Mouse (Mus musculus): ENCODE data around the gene Dnah8. TPM values are rescaled to one million over a fixed set of nuclear protein-coding genes. Genes with fewer than 3 reads are reported as not detected.

The Dnah8 gene
- polyA plus RNA-seq, 1 experiment from 2014 or later: 2.4 TPM

DNA sequence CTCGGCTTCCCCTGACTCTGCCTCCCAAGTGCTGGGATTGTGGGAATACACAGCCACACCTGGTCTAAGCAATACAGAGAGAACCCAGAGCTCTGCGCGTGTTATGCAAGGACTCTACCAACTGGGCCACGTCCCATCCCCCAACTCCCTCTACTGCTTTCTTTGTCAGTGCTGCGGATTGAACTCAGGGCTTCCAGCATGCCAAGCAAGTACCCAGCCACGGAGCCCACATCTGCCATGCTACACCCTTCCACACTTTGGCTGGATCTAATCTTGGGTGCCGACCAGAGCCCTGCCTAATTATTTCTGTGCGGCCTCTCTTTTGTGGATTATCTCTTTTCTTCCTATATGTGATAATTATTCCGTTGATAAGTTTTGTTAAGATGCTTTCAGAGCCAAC, 215.9 kb downstream of the Dnah8 start:
- H3K4me3 ChIP-seq (ENCODE audit: low read depth, low read length): no peak overlapping the region
- no peaks in the 10 kb centered on the region for H3K36me3 ChIP-seq (ENCODE audit: control insufficient read depth, insufficient read depth, low read length)
- H3K27ac ChIP-seq (ENCODE audit: low read depth, low read length): no peak overlapping the region
- 74% methylated on average over 9 of the region's 9 CpGs for WGBS
- H3K27me3 ChIP-seq (ENCODE audit: control insufficient read depth, insufficient read depth, low read length): no peaks in the 10 kb centered on the region
- ATAC-seq (ENCODE audit: low FRiP score): no peak
- H3K9me3 ChIP-seq (ENCODE audit: control insufficient read depth, low read length): no peaks in the 10 kb centered on the region
- no peak overlapping the region for H3K9ac ChIP-seq (ENCODE audit: low read depth, low read length)
- no peak overlapping the region for H3K4me2 ChIP-seq (replicated peaks; ENCODE audit: low read depth, low read length)
- DNase-seq (ENCODE audit: low spot score): no peak
- no peaks in the 10 kb centered on the region for H3K4me1 ChIP-seq (replicated peaks; ENCODE audit: control insufficient read depth, insufficient read depth, low read length)

DNA sequence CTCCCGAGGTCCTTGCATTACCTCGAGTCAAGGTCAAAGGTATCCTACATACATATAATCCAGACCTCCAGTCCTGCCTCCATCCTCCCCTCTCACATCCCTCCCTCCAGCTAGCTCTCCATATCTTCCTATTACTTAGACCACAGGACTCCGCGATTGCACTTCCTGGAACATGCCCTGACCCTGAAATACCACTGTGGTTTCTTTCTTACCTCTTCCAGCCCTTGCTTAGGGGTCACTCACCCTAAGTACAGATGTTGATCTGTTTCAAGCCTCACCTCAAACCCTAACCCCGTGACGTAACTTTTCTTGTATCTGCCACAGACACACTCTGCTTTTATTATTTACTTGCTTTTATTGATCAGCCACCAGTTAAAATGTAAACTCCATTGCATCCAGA, 218.2 kb downstream of the Dnah8 start:
- no peaks in the 10 kb centered on the region for H3K36me3 ChIP-seq (ENCODE audit: control insufficient read depth, insufficient read depth, low read length)
- 76% methylated on average over 6 of the region's 6 CpGs for WGBS
- H3K9ac ChIP-seq (ENCODE audit: low read depth, low read length): no peak overlapping the region
- no peaks in the 10 kb centered on the region for H3K9me3 ChIP-seq (ENCODE audit: control insufficient read depth, low read length)
- ATAC-seq (ENCODE audit: low FRiP score) (no peak), DNase-seq (ENCODE audit: low spot score) (no peak)
- H3K4me1 ChIP-seq (replicated peaks; ENCODE audit: control insufficient read depth, insufficient read depth, low read length): no peaks in the 10 kb centered on the region
- H3K27ac ChIP-seq (ENCODE audit: low read depth, low read length): no peak overlapping the region
- H3K4me3 ChIP-seq (ENCODE audit: low read depth, low read length): no peak overlapping the region
- H3K27me3 ChIP-seq (ENCODE audit: control insufficient read depth, insufficient read depth, low read length): no peaks in the 10 kb centered on the region
- no peak overlapping the region for H3K4me2 ChIP-seq (replicated peaks; ENCODE audit: low read depth, low read length)

DNA sequence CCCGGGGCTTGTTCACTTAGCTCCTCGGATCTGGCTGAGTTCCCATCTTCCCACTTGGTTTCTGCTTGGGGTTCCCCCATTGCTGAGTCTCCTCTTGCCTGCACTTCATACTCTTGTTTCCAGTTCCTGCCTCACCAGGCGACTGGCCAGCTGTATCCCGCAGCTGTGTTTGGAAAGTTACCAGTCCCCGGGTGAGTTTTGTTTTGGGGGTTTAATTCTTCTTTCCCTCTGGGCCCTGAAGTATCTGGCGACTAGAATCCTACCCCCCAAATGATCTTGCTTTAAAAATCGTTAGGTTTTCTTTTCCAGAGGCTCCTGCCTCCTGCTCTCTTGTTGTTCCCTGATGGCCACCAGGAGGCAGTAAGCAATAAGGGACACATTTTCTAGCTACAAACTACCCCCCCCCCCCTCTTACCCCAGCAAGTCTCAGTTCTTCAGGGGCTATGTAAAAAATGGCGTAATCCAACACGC, 220.2 kb downstream of the Dnah8 start:
- ATAC-seq (ENCODE audit: low FRiP score) (no peak), DNase-seq (ENCODE audit: low spot score) (no peak)
- Histone ChIP-seq H3K9me3 (ENCODE audit: control insufficient read depth, low read length) (no peaks in the 10 kb centered on the region), H3K4me2 (replicated peaks; ENCODE audit: low read depth, low read length) (no peak overlapping the region), H3K27me3 (ENCODE audit: control insufficient read depth, insufficient read depth, low read length) (no peaks in the 10 kb centered on the region), H3K4me3 (ENCODE audit: low read depth, low read length) (no peak overlapping the region), H3K4me1 (replicated peaks; ENCODE audit: control insufficient read depth, insufficient read depth, low read length) (no peaks in the 10 kb centered on the region), H3K36me3 (ENCODE audit: control insufficient read depth, insufficient read depth, low read length) (no peaks in the 10 kb centered on the region), H3K27ac (ENCODE audit: low read depth, low read length) (no peak overlapping the region), H3K9ac (ENCODE audit: low read depth, low read length) (no peak overlapping the region)
- 55% methylated on average over 9 of the region's 9 CpGs for WGBS

GRCm38 (mm10) chr17:30847498-30847897, 223.3 kb downstream of the Dnah8 start:
- no peak for DNase-seq (ENCODE audit: low spot score)
- Histone ChIP-seq H3K4me3 (ENCODE audit: low read depth, low read length) (no peak overlapping the region), H3K4me2 (replicated peaks; ENCODE audit: low read depth, low read length) (no peak overlapping the region), H3K9ac (ENCODE audit: low read depth, low read length) (no peak overlapping the region), H3K27ac (ENCODE audit: low read depth, low read length) (no peak overlapping the region), H3K27me3 (ENCODE audit: control insufficient read depth, insufficient read depth, low read length) (no peaks in the 10 kb centered on the region), H3K9me3 (ENCODE audit: control insufficient read depth, low read length) (no peaks in the 10 kb centered on the region), H3K4me1 (replicated peaks; ENCODE audit: control insufficient read depth, insufficient read depth, low read length) (no peaks in the 10 kb centered on the region), H3K36me3 (ENCODE audit: control insufficient read depth, insufficient read depth, low read length) (no peaks in the 10 kb centered on the region)
- no peak for ATAC-seq (ENCODE audit: low FRiP score)
- 88% methylated on average over 7 of the region's 7 CpGs for WGBS

DNA sequence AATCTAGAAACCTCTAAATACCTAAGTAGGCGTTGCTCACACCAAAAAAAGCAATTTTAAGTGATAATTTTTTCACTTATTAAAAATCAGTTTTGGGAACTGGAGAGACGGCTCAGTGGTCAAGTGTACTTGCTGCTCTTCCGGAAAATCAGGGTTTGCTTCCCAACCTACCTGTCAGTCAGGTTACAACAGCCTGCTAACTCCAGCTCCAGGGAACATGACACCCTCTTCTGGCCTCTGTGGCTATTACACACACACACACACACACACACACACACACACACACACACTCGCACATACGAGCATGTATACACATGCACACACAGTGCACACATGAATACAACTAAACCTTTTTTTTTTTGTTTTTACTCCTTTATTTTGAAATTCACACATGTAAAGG, 223.9 kb downstream of the Dnah8 start:
- Histone ChIP-seq H3K27me3 (ENCODE audit: control insufficient read depth, insufficient read depth, low read length) (no peaks in the 10 kb centered on the region), H3K4me3 (ENCODE audit: low read depth, low read length) (no peak overlapping the region), H3K27ac (ENCODE audit: low read depth, low read length) (no peak overlapping the region), H3K9ac (ENCODE audit: low read depth, low read length) (no peak overlapping the region), H3K4me1 (replicated peaks; ENCODE audit: control insufficient read depth, insufficient read depth, low read length) (no peaks in the 10 kb centered on the region), H3K36me3 (ENCODE audit: control insufficient read depth, insufficient read depth, low read length) (no peaks in the 10 kb centered on the region), H3K4me2 (replicated peaks; ENCODE audit: low read depth, low read length) (no peak overlapping the region), H3K9me3 (ENCODE audit: control insufficient read depth, low read length) (no peaks in the 10 kb centered on the region)
- 94% methylated on average over 5 of the region's 5 CpGs for WGBS
- no peak for DNase-seq (ENCODE audit: low spot score)
- no peak for ATAC-seq (ENCODE audit: low FRiP score)

GRCm38 (mm10) chr17:30848804-30849203, 224.7 kb downstream of the Dnah8 start:
- Histone ChIP-seq H3K27me3 (ENCODE audit: control insufficient read depth, insufficient read depth, low read length) (no peaks in the 10 kb centered on the region), H3K9ac (ENCODE audit: low read depth, low read length) (no peak overlapping the region), H3K4me2 (replicated peaks; ENCODE audit: low read depth, low read length) (no peak overlapping the region), H3K4me1 (replicated peaks; ENCODE audit: control insufficient read depth, insufficient read depth, low read length) (no peaks in the 10 kb centered on the region), H3K36me3 (ENCODE audit: control insufficient read depth, insufficient read depth, low read length) (no peaks in the 10 kb centered on the region), H3K4me3 (ENCODE audit: low read depth, low read length) (no peak overlapping the region), H3K27ac (ENCODE audit: low read depth, low read length) (no peak overlapping the region), H3K9me3 (ENCODE audit: control insufficient read depth, low read length) (no peaks in the 10 kb centered on the region)
- DNase-seq (ENCODE audit: low spot score) (no peak), ATAC-seq (ENCODE audit: low FRiP score) (no peak)
- 93% methylated on average over 6 of the region's 6 CpGs for WGBS

GRCm38 (mm10) chr17:30849813-30850212, 225.7 kb downstream of the Dnah8 start:
- ATAC-seq (ENCODE audit: low FRiP score): no peak
- Histone ChIP-seq H3K9ac (ENCODE audit: low read depth, low read length) (no peak overlapping the region), H3K36me3 (ENCODE audit: control insufficient read depth, insufficient read depth, low read length) (no peaks in the 10 kb centered on the region), H3K27me3 (ENCODE audit: control insufficient read depth, insufficient read depth, low read length) (no peaks in the 10 kb centered on the region), H3K9me3 (ENCODE audit: control insufficient read depth, low read length) (no peaks in the 10 kb centered on the region), H3K4me3 (ENCODE audit: low read depth, low read length) (no peak overlapping the region), H3K4me1 (replicated peaks; ENCODE audit: control insufficient read depth, insufficient read depth, low read length) (no peaks in the 10 kb centered on the region), H3K27ac (ENCODE audit: low read depth, low read length) (no peak overlapping the region), H3K4me2 (replicated peaks; ENCODE audit: low read depth, low read length) (no peak overlapping the region)
- WGBS: 96% methylated on average over 12 of the region's 12 CpGs
- no peak for DNase-seq (ENCODE audit: low spot score)

DNA sequence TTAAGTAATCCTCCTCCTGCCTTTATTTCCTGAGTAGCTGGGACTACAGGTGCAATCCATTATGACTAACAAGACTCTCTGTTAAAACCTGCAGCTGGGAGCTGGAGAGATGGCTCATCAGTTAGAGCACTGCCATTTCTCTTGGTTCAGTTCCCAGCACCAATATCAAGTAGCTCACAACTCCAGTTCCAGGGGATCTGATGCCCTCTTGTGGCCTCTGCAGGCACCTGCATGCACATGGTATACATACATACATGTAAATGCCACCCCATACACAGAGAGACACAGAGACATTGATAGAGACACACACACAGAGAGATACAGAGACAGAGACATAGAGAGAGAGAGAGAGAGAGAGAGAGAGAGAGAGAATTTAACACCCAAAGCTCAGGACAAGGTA, 228.2 kb downstream of the Dnah8 start:
- Histone ChIP-seq H3K4me2 (replicated peaks; ENCODE audit: low read depth, low read length) (no peak overlapping the region), H3K9ac (ENCODE audit: low read depth, low read length) (no peak overlapping the region), H3K9me3 (ENCODE audit: control insufficient read depth, low read length) (no peaks in the 10 kb centered on the region), H3K36me3 (ENCODE audit: control insufficient read depth, insufficient read depth, low read length) (no peaks in the 10 kb centered on the region), H3K4me1 (replicated peaks; ENCODE audit: control insufficient read depth, insufficient read depth, low read length) (no peaks in the 10 kb centered on the region), H3K4me3 (ENCODE audit: low read depth, low read length) (no peak overlapping the region), H3K27ac (ENCODE audit: low read depth, low read length) (no peak overlapping the region), H3K27me3 (ENCODE audit: control insufficient read depth, insufficient read depth, low read length) (no peaks in the 10 kb centered on the region)
- no peak for ATAC-seq (ENCODE audit: low FRiP score)
- no peak for DNase-seq (ENCODE audit: low spot score)

DNA sequence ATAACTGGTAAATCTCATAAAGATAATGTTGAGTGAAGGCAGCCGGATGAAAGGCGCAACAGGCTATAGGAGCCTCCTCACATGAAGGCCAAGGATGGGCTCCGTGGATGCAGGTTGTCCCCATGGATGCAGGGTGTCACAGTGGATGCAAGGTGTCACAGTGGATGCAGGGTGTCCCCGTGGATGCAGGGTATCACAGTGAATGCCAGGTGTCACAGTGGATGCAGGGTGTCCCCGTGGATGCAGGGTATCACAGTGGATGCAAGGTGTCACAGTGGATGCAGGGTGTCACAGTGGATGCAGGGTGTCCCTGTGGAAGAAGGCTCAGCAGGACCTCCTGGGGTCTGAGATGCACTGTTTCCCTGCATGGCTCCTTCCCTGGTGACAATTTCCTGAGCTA, 233.2 kb downstream of the Dnah8 start:
- no peak overlapping the region for H3K27ac ChIP-seq (ENCODE audit: low read depth, low read length)
- no peaks in the 10 kb centered on the region for H3K36me3 ChIP-seq (ENCODE audit: control insufficient read depth, insufficient read depth, low read length)
- H3K9me3 ChIP-seq (ENCODE audit: control insufficient read depth, low read length): no peaks in the 10 kb centered on the region
- H3K4me3 ChIP-seq (ENCODE audit: low read depth, low read length): no peak overlapping the region
- ATAC-seq (ENCODE audit: low FRiP score) (no peak), DNase-seq (ENCODE audit: low spot score) (no peak)
- no peaks in the 10 kb centered on the region; the same call in 1 of the 2 replicates for H3K4me1 ChIP-seq (replicated peaks; ENCODE audit: control insufficient read depth, insufficient read depth, low read length)
- WGBS: 84% methylated on average over 5 of the region's 5 CpGs
- no peak overlapping the region for H3K4me2 ChIP-seq (replicated peaks; ENCODE audit: low read depth, low read length)
- H3K9ac ChIP-seq (ENCODE audit: low read depth, low read length): no peak overlapping the region
- no peaks in the 10 kb centered on the region for H3K27me3 ChIP-seq (ENCODE audit: control insufficient read depth, insufficient read depth, low read length)
